Mouse (Mus musculus): Measurements from ENCODE around the gene Ssbp4. TPM values are rescaled to one million over a fixed set of nuclear protein-coding genes. Genes with fewer than 3 reads are reported as not detected.
A peak's percentile ranks its signal among the peaks of the same experiment; 100 is the strongest.

Ssbp4 gene
- polyA plus RNA-seq, 1 experiment from 2014 or later = 145 TPM

GRCm38 (mm10) chr8:70614469-70614868, 5.8 kb upstream of the Ssbp4 start:
- no peak overlapping the region for H3K9ac ChIP-seq
- no peaks in the 10 kb centered on the region for H3K27me3 ChIP-seq
- WGBS = 75% methylated on average over 5 of the region's 5 CpGs
- peak overlapping the region; percentile 52; the same call in 1 of the 2 replicates for H3K27ac ChIP-seq
- no peaks in the 10 kb centered on the region for H3K9me3 ChIP-seq (replicated peaks)
- ATAC-seq (replicated peaks; ENCODE audit: low FRiP score) = no peak
- no peak overlapping the region for H3K4me2 ChIP-seq
- no peaks in the 10 kb centered on the region for H3K36me3 ChIP-seq
- H3K4me1 ChIP-seq = peaks cover 44% of the 10 kb centered on the region
- H3K4me3 ChIP-seq (replicated peaks) = no peak overlapping the region

DNA sequence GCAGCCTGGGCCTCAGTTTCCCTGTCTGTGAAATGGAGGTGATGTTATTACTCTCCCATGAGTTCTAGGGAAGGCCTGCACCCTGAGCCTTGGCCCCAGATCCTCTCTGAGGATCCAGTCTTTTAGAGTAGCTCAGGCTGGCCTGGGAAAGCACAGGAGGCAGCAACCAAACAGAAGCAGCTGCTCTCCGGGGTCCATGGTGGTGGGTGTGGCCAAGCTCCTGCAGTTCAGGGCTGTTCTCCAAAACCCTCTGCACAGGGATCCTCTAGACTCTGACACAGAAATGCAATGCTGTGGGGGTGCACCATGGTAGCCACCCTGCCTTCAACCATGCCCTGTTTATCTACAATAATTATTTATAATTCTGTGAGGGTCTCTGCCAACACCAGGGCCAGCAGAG, 5.1 kb upstream of the Ssbp4 start:
- H3K27ac ChIP-seq = 0 out of 2 replicates have a peak overlapping the region, but pooled peaks have one; percentile 52
- no peak overlapping the region for H3K4me3 ChIP-seq (replicated peaks)
- no peaks in the 10 kb centered on the region for H3K27me3 ChIP-seq
- H3K36me3 ChIP-seq = no peaks in the 10 kb centered on the region
- no peak overlapping the region for H3K9ac ChIP-seq
- no peaks in the 10 kb centered on the region for H3K9me3 ChIP-seq (replicated peaks)
- WGBS = 10% methylated on average over 1 of the region's 1 CpGs
- no peak for ATAC-seq (replicated peaks; ENCODE audit: low FRiP score)
- peaks cover 46% of the 10 kb centered on the region for H3K4me1 ChIP-seq
- no peak overlapping the region for H3K4me2 ChIP-seq

GRCm38 (mm10) chr8:70611849-70612248, 3.2 kb upstream of the Ssbp4 start:
- Histone ChIP-seq H3K4me1 (peaks cover 55% of the 10 kb centered on the region), H3K9me3 (replicated peaks) (no peaks in the 10 kb centered on the region), H3K9ac (peak overlapping the region; percentile 61), H3K27me3 (no peaks in the 10 kb centered on the region), H3K4me2 (peak overlapping the region; percentile 97), H3K4me3 (replicated peaks) (peak overlapping the region; percentile 88), H3K36me3 (no peaks in the 10 kb centered on the region), H3K27ac (peak overlapping the region; percentile 100)
- 1% methylated on average over 6 of the region's 6 CpGs for WGBS
- no peak for ATAC-seq (replicated peaks; ENCODE audit: low FRiP score)

GRCm38 (mm10) chr8:70610796-70611771, 2.4 kb upstream of the Ssbp4 start:
- Histone ChIP-seq H3K36me3 (no peaks in the 10 kb centered on the region), H3K9ac (peak overlapping the region; percentile 61), H3K9me3 (replicated peaks) (no peaks in the 10 kb centered on the region), H3K27ac (peak overlapping the region; percentile 100), H3K4me2 (peak overlapping the region; percentile 97), H3K4me1 (peaks cover 60% of the 10 kb centered on the region), H3K4me3 (replicated peaks) (peak overlapping the region; percentile 88), H3K27me3 (no peaks in the 10 kb centered on the region)
- WGBS = under 1% methylated on average over 54 of the region's 54 CpGs
- ATAC-seq (replicated peaks; ENCODE audit: low FRiP score) = no peak

DNA sequence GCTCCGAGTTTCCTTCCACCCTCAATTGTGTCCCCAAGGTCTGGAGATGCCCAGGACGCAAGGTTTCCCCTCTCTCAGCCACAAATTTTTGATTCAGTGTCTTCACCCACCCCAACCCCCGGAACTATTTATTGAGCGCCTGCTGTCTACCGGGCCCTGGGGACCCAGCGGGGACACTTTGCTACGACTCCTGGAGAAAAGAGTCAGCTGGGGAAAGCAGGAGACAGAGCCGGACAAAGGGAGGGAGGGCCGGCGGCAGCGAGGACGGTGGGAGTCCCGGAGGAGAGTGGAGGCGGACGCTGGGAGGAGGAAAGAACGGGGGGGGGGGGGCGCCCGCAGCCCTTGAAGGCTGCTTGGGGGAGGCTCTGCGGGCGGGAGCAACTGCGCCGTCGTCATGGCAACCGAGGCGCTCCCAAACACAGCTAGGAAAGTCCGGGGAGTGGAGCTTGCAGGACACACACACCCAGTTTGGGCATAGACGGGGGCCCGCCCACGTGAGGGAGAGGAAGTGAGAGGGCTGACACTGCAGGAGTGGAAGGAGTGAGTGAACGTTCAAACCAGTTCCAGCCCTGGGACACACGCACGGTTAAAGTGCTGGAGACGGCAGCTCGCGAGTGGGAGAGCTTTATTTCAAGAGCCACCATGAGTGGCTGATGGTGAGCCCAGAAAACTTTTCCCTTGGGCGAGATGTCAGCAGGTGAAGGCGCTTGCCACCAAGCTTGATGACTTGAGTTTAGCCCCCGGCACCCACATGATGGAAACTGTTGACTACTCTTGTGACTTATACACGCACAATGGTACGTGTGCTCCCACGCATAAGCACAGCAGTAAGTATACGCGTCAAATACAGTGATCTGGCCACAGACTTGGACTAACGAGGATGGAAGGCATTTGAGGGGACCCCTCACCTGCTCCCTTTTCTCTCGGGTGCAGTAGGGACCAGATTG, 1.4 kb upstream of the Ssbp4 start:
- Histone ChIP-seq H3K9ac (peak overlapping the region; percentile 60), H3K4me3 (replicated peaks) (peak overlapping the region; percentile 88), H3K4me2 (peak overlapping the region; percentile 97), H3K4me1 (peaks cover 66% of the 10 kb centered on the region), H3K9me3 (replicated peaks) (no peaks in the 10 kb centered on the region), H3K27me3 (no peaks in the 10 kb centered on the region), H3K36me3 (no peaks in the 10 kb centered on the region), H3K27ac (peak overlapping the region; percentile 100)
- under 1% methylated on average over 43 of the region's 45 CpGs for WGBS
- peak; percentile 69 for ATAC-seq (replicated peaks; ENCODE audit: low FRiP score)

- ATAC-seq (replicated peaks; ENCODE audit: low FRiP score) = peak; percentile 67
- Histone ChIP-seq H3K9me3 (replicated peaks) (no peaks in the 10 kb centered on the region), H3K27me3 (no peaks in the 10 kb centered on the region), H3K4me1 (peaks cover 73% of the 10 kb centered on the region), H3K9ac (peak overlapping the region; percentile 60), H3K4me3 (replicated peaks) (peak overlapping the region; percentile 88), H3K4me2 (peak overlapping the region; percentile 97), H3K36me3 (no peaks in the 10 kb centered on the region), H3K27ac (peak overlapping the region; percentile 100)
- under 1% methylated on average over 39 of the region's 39 CpGs for WGBS
These were observed 736 bp upstream of the Ssbp4 start for GRCm38 (mm10) chr8:70609368-70609848.

- Histone ChIP-seq H3K4me1 (peaks cover 79% of the 10 kb centered on the region), H3K27me3 (no peaks in the 10 kb centered on the region), H3K9me3 (replicated peaks) (no peaks in the 10 kb centered on the region), H3K27ac (peak overlapping the region; percentile 100), H3K9ac (peak overlapping the region; percentile 94), H3K36me3 (peaks cover under 1% of the 10 kb centered on the region; the same call in 1 of the 2 replicates), H3K4me3 (replicated peaks) (peak overlapping the region; percentile 88), H3K4me2 (peak overlapping the region; percentile 97)
- ATAC-seq (replicated peaks; ENCODE audit: low FRiP score) = no peak
- 1% methylated on average over 82 of the region's 84 CpGs for WGBS
These were observed 549 bp downstream of the Ssbp4 start for GRCm38 (mm10) chr8:70607898-70608748.

- Histone ChIP-seq H3K4me2 (peak overlapping the region; percentile 97), H3K4me3 (replicated peaks) (peak overlapping the region; percentile 88), H3K27ac (peak overlapping the region; percentile 100), H3K27me3 (no peaks in the 10 kb centered on the region), H3K4me1 (peaks cover 79% of the 10 kb centered on the region), H3K9ac (peak overlapping the region; percentile 94), H3K36me3 (peaks cover 6% of the 10 kb centered on the region), H3K9me3 (replicated peaks) (no peaks in the 10 kb centered on the region)
- WGBS = 13% methylated on average over 6 of the region's 6 CpGs
- no peak for ATAC-seq (replicated peaks; ENCODE audit: low FRiP score)
These were observed 1.1 kb downstream of the Ssbp4 start for GRCm38 (mm10) chr8:70607603-70607897.

GRCm38 (mm10) chr8:70606780-70607602, 1.7 kb downstream of the Ssbp4 start:
- 55% methylated on average over 18 of the region's 18 CpGs for WGBS
- ATAC-seq (replicated peaks; ENCODE audit: low FRiP score) = no peak
- H3K4me1 ChIP-seq = peaks cover 77% of the 10 kb centered on the region

GRCm38 (mm10) chr8:70605871-70606779, 2.5 kb downstream of the Ssbp4 start:
- 0 out of 2 replicates have a peak overlapping the region, but pooled peaks have one; percentile 0 for H3K4me3 ChIP-seq (replicated peaks)
- ATAC-seq (replicated peaks; ENCODE audit: low FRiP score) = no peak
- H3K27ac ChIP-seq = peak overlapping the region; percentile 100
- peaks cover 77% of the 10 kb centered on the region for H3K4me1 ChIP-seq
- H3K27me3 ChIP-seq = no peaks in the 10 kb centered on the region
- no peaks in the 10 kb centered on the region for H3K9me3 ChIP-seq (replicated peaks)
- 84% methylated on average over 9 of the region's 9 CpGs for WGBS
- peak overlapping the region; percentile 97 for H3K4me2 ChIP-seq
- no peak overlapping the region for H3K9ac ChIP-seq
- peaks cover 16% of the 10 kb centered on the region for H3K36me3 ChIP-seq

More at GRCm38 (mm10) chr8:70606780-70607602, 1.7 kb downstream of the Ssbp4 start:
- peak overlapping the region; percentile 94 for H3K9ac ChIP-seq
- peak overlapping the region; percentile 100 for H3K27ac ChIP-seq
- peak overlapping the region; percentile 97 for H3K4me2 ChIP-seq
- peaks cover 12% of the 10 kb centered on the region for H3K36me3 ChIP-seq
- H3K27me3 ChIP-seq = no peaks in the 10 kb centered on the region
- peak overlapping the region; percentile 88 for H3K4me3 ChIP-seq (replicated peaks)
- H3K9me3 ChIP-seq (replicated peaks) = no peaks in the 10 kb centered on the region

All from kidney, embryonic 15.5 days (tissue).